Mouse (Mus musculus): ENCODE measurements around the gene Elf2.
"Not testable (repeated sequence)": the region's sequence is repeated elsewhere in the genome, so short reads cannot be mapped to it uniquely, and the experiment has no call there.

Elf2 gene

GRCm38 (mm10) chr3:51330086-51330485 lies 10.4 kb downstream of the Elf2 start:
- no peak for DNase-seq (ENCODE audit: low read depth, low spot score)

GRCm38 (mm10) chr3:51328546-51328945 lies 11.9 kb downstream of the Elf2 start:
- no peak for DNase-seq (ENCODE audit: low read depth, low spot score)

GRCm38 (mm10) chr3:51327817-51328216 lies 12.6 kb downstream of the Elf2 start:
- DNase-seq (ENCODE audit: low read depth, low spot score) = no peak

- DNase-seq (ENCODE audit: low read depth, low spot score) = no peak
Observed at GRCm38 (mm10) chr3:51327429-51327797, 13.1 kb downstream of the Elf2 start.

- DNase-seq (ENCODE audit: low read depth, low spot score) = no peak
Observed at GRCm38 (mm10) chr3:51326664-51327428, 13.6 kb downstream of the Elf2 start.

- no peak for DNase-seq (ENCODE audit: low read depth, low spot score)
Observed at GRCm38 (mm10) chr3:51325475-51325874, 15.0 kb downstream of the Elf2 start.

- no peak for DNase-seq (ENCODE audit: low read depth, low spot score)
Observed at GRCm38 (mm10) chr3:51323006-51323405, 17.5 kb downstream of the Elf2 start.

- no peak for DNase-seq (ENCODE audit: low read depth, low spot score)
Observed at GRCm38 (mm10) chr3:51322326-51322725, 18.1 kb downstream of the Elf2 start.

- no peak for DNase-seq (ENCODE audit: low read depth, low spot score)
Observed at GRCm38 (mm10) chr3:51321141-51321540, 19.3 kb downstream of the Elf2 start.

GRCm38 (mm10) chr3:51318053-51318452 lies 22.4 kb downstream of the Elf2 start:
- DNase-seq (ENCODE audit: low read depth, low spot score) = not testable (repeated sequence)

GRCm38 (mm10) chr3:51316876-51317275 lies 23.6 kb downstream of the Elf2 start:
- DNase-seq (ENCODE audit: low read depth, low spot score) = no peak

- no peak for DNase-seq (ENCODE audit: low read depth, low spot score)
Observed at GRCm38 (mm10) chr3:51311638-51312037, 28.8 kb downstream of the Elf2 start.

- DNase-seq (ENCODE audit: low read depth, low spot score) = no peak
Observed at GRCm38 (mm10) chr3:51310098-51310497, 30.4 kb downstream of the Elf2 start.

GRCm38 (mm10) chr3:51306621-51307020 lies 33.8 kb downstream of the Elf2 start:
- no peak for DNase-seq (ENCODE audit: low read depth, low spot score)

GRCm38 (mm10) chr3:51305961-51306360 lies 34.5 kb downstream of the Elf2 start:
- no peak for DNase-seq (ENCODE audit: low read depth, low spot score)

- DNase-seq (ENCODE audit: low read depth, low spot score) = no peak
Observed at GRCm38 (mm10) chr3:51302971-51303476, 37.4 kb downstream of the Elf2 start.

GRCm38 (mm10) chr3:51301583-51301982 lies 38.9 kb downstream of the Elf2 start:
- no peak for DNase-seq (ENCODE audit: low read depth, low spot score)

GRCm38 (mm10) chr3:51296790-51297189 lies 43.7 kb downstream of the Elf2 start:
- no peak for DNase-seq (ENCODE audit: low read depth, low spot score)

- DNase-seq (ENCODE audit: low read depth, low spot score) = no peak
Observed at GRCm38 (mm10) chr3:51295225-51295624, 45.2 kb downstream of the Elf2 start.

GRCm38 (mm10) chr3:51294251-51294650 lies 46.2 kb downstream of the Elf2 start:
- DNase-seq (ENCODE audit: low read depth, low spot score) = no peak

- peak; percentile 63 for DNase-seq (ENCODE audit: low read depth, low spot score)
Observed at GRCm38 (mm10) chr3:51288880-51289821, 51.3 kb downstream of the Elf2 start.

- DNase-seq (ENCODE audit: low read depth, low spot score) = no peak
Observed at GRCm38 (mm10) chr3:51284375-51284774, 56.1 kb downstream of the Elf2 start.

All from retina, adult 2 months (tissue).